Mouse (Mus musculus) kidney, postnatal 0 days (tissue): ENCODE results near the gene Dock1. TPM values are rescaled to one million over a fixed set of nuclear protein-coding genes. Genes with fewer than 3 reads are reported as not detected.

ENCODE experiments used
- ATAC-seq: fragments of 200-750 bp; cut with Nextera tagmentation; replicated peaks from 2 replicates; pipeline ENCODE4 v1.8.0; 2017; ENCODE audit warnings: low read depth, moderate number of reproducible peaks, moderate TSS enrichment, moderate library complexity; ENCODE audit not compliant: low FRiP score
- DNase-seq: peaks from one replicate; pipeline ENCODE4 v3.0.0-alpha.2; 2016; ENCODE audit warnings: low spot score
- H3K27ac ChIP-seq: fragments of 300-500 bp; sonication (generic); 2 replicates; pipeline ENCODE4 v1.5.1; 2014; ENCODE audit warnings: mild to moderate bottlenecking
- H3K27me3 ChIP-seq: fragments of 300-500 bp; sonication (generic); 2 replicates; pipeline ENCODE4 v1.6.1; 2014; ENCODE audit warnings: low read length, mixed read lengths; ENCODE audit not compliant: insufficient read depth
- H3K36me3 ChIP-seq: fragments of 300-500 bp; sonication (generic); 2 replicates; pipeline ENCODE4 v1.6.1; 2014; ENCODE audit warnings: low read length, mixed read lengths; ENCODE audit not compliant: insufficient read depth
- H3K4me1 ChIP-seq: fragments of 300-500 bp; sonication (generic); replicated peaks from 2 replicates; pipeline ENCODE4 v1.6.1; 2014; ENCODE audit warnings: antibody characterized with exemption, low read length, mixed read lengths; ENCODE audit not compliant: insufficient read depth
- H3K4me2 ChIP-seq: fragments of 300-500 bp; sonication (generic); 2 replicates; pipeline ENCODE4 v1.6.1; 2014; ENCODE audit warnings: mild to moderate bottlenecking, low read length, moderate library complexity, mixed read lengths
- H3K4me3 ChIP-seq: fragments of 300-500 bp; sonication (generic); replicated peaks from 2 replicates; pipeline ENCODE4 v1.5.1; 2014; ENCODE audit warnings: low read depth, low read length
- H3K9ac ChIP-seq: fragments of 300-500 bp; sonication (generic); 2 replicates; pipeline ENCODE4 v1.6.1; 2014; ENCODE audit warnings: low read depth, low read length
- H3K9me3 ChIP-seq: fragments of 300-500 bp; sonication (generic); replicated peaks from 2 replicates; pipeline ENCODE4 v1.6.1; 2016; ENCODE audit warnings: low read length, inconsistent platforms, mixed read lengths
- CTCF ChIP-seq: IDR thresholded peaks from 2 replicates; pipeline ENCODE4 v1.5.1; 2016; ENCODE audit warnings: antibody characterized with exemption, low read depth, mild to moderate bottlenecking, moderate library complexity
- WGBS: fragments of 180-500 bp; shearing (Covaris S2); extraction: QIAGEN DNeasy Blood & Tissue Kit; methylation state at CpG from one replicate; pipeline ENCODE4 v1.1.7; 2014; 5-methylcytosine and 5-hydroxymethylcytosine counted together
- polyA plus RNA-seq: library from polyadenylated mRNA; unstranded; fragments of >200 nt; fragmentation: Nextera tagmentation; extraction: Ambion mirVana; gene quantifications from 2 replicates; pipeline ENCODE4 v1.2.1, GENCODE M21; 2015

Gene Dock1
- polyA plus RNA-seq, 1 experiment from 2014 or later, result 23.9 TPM

GRCm38 (mm10) chr7:134677852-134678251, 7.4 kb downstream of the Dock1 start:
- H3K4me3 ChIP-seq, result no peak overlapping the region
- no peaks in the 10 kb centered on the region for H3K9me3 ChIP-seq
- H3K4me1 ChIP-seq, result peaks cover 53% of the 10 kb centered on the region
- no peaks in the 10 kb centered on the region for H3K27me3 ChIP-seq
- DNase-seq (peak; percentile 42), ATAC-seq (no peak)
- H3K9ac ChIP-seq, result no peak overlapping the region
- H3K27ac ChIP-seq, result no peak overlapping the region
- no peak for TF ChIP-seq CTCF
- 26% methylated on average over 4 of the region's 4 CpGs for WGBS
- no peaks in the 10 kb centered on the region for H3K36me3 ChIP-seq
- H3K4me2 ChIP-seq, result no peak overlapping the region

DNA sequence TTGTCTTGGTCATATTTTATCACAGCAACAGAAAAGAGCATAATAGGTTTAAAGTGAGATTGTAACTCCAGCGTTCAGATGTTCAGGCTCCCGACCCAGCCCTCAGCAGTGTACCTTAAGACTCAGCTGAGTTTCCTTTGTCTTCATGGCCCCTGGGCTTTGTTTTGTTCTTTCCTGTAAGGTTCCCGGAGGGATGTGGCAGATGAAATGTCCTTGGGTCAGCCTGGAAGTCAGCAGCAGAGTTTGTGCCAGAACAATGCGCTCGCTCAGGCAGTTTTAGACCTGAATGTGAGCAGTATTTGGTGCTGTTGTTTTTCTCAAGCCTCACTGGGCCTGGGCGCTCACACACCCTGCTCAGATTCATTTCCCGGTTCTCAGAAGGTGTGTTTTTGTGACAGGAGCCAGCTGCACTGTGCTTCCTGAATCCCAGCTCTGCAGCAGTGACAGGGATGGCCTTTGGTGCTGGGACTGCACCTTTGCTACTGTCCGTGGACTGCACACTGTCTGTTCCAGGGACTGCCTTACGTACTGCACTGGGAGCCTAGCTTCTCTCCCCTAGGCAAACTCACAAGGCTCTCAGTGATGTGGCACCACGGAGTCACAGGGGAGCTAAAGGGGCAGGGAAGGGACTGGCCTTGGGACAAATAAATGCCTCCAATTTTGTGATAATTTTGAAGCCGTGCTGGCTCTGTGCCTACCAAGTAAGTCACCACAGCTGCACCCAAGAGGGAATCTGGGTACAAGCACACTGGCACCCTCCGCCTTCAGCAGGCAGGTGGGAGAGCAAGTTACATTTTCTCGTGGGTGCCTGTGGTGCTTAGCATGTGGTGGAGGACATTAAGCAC, 9.1 kb downstream of the Dock1 start:
- H3K36me3 ChIP-seq, result no peaks in the 10 kb centered on the region
- H3K9me3 ChIP-seq, result no peaks in the 10 kb centered on the region
- 0 out of 2 replicates have a peak overlapping the region, but pooled peaks have one; percentile 13 for H3K9ac ChIP-seq
- peak overlapping the region; percentile 70 for H3K27ac ChIP-seq
- no peak overlapping the region for H3K4me2 ChIP-seq
- 36% methylated on average over 13 of the region's 13 CpGs for WGBS
- DNase-seq, result peak; percentile 64
- no peak overlapping the region for H3K4me3 ChIP-seq
- TF ChIP-seq CTCF, result no peak
- no peak for ATAC-seq
- no peaks in the 10 kb centered on the region for H3K27me3 ChIP-seq
- peaks cover 40% of the 10 kb centered on the region for H3K4me1 ChIP-seq

DNA sequence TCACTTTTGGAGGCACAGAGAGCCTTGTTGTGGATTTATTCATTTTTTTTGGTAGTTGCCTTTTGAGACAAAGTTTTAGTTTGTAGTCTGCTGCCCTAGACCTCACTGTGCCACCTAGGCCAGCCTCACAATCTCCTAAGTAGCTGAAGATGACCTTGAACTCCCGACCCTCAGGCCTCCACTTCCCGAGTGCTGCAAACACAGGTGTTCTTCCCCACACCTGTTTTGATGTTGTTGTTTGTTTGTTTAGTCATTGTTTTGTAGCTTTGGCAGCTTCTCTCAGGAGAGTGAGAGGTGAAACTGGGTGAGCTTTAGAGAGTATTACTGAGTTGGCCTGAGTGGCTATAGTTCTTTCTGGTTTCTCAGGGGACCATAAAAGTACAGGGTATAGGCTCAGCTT, 9.7 kb downstream of the Dock1 start:
- no peaks in the 10 kb centered on the region for H3K36me3 ChIP-seq
- DNase-seq (no peak), ATAC-seq (no peak)
- H3K4me3 ChIP-seq, result no peak overlapping the region
- H3K4me1 ChIP-seq, result peaks cover 40% of the 10 kb centered on the region
- H3K27ac ChIP-seq, result peak overlapping the region; percentile 70
- TF ChIP-seq CTCF, result no peak
- H3K4me2 ChIP-seq, result no peak overlapping the region
- H3K9me3 ChIP-seq, result no peaks in the 10 kb centered on the region
- 73% methylated on average over 2 of the region's 2 CpGs for WGBS
- 0 out of 2 replicates have a peak overlapping the region, but pooled peaks have one; percentile 13 for H3K9ac ChIP-seq
- no peaks in the 10 kb centered on the region for H3K27me3 ChIP-seq

DNA sequence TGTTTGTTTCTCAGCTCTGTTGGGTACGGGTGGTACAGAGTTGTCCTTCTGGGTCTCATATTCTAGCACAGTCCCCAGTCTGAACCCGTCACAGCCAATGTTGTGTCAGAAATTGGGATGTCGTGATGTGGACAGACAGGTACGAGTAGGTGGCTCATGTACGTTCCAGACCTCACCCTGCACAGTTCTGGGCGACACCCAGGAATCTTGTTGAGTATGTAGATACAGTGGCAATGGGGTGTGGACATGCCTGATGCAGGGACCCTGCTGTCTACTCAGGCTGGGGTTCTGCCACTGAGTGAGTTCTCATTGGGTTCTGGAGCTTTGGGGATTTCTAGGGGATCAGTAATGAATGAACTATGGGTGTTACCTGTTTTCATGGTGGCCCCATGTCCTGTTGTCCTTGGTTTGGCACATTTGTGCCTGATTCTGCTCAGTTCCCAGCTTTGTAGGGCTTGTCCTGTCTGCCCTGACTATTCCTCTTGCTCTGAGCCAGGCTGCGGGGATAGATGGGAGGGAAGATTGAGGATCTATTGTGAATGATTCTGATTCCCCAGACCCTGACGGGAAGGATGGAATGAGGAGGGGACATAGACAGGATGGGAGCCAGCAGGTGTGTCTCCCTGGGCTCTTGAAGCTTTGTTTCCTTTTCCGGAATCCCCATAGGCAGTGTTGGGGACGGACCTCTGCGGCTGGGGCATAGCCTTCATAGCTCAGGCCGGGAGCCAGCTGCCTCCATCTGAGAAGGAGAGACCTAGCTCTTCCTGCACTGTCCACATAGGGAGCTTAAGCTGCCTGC, 11.5 kb downstream of the Dock1 start:
- TF ChIP-seq CTCF, result no peak
- Histone ChIP-seq H3K4me3 (no peak overlapping the region), H3K4me2 (no peak overlapping the region), H3K9me3 (no peaks in the 10 kb centered on the region), H3K4me1 (peaks cover 36% of the 10 kb centered on the region), H3K9ac (no peak overlapping the region), H3K27ac (no peak overlapping the region), H3K36me3 (no peaks in the 10 kb centered on the region), H3K27me3 (no peaks in the 10 kb centered on the region)
- ATAC-seq (no peak), DNase-seq (no peak)
- WGBS, result 85% methylated on average over 12 of the region's 12 CpGs

GRCm38 (mm10) chr7:134688332-134688731, 17.9 kb downstream of the Dock1 start:
- WGBS, result 53% methylated on average over 6 of the region's 6 CpGs
- Histone ChIP-seq H3K4me2 (no peak overlapping the region), H3K36me3 (no peaks in the 10 kb centered on the region), H3K4me3 (no peak overlapping the region), H3K27ac (no peak overlapping the region), H3K27me3 (no peaks in the 10 kb centered on the region), H3K4me1 (no peaks in the 10 kb centered on the region), H3K9ac (no peak overlapping the region), H3K9me3 (no peaks in the 10 kb centered on the region)
- DNase-seq, result no peak
- TF ChIP-seq CTCF, result no peak
- no peak for ATAC-seq

DNA sequence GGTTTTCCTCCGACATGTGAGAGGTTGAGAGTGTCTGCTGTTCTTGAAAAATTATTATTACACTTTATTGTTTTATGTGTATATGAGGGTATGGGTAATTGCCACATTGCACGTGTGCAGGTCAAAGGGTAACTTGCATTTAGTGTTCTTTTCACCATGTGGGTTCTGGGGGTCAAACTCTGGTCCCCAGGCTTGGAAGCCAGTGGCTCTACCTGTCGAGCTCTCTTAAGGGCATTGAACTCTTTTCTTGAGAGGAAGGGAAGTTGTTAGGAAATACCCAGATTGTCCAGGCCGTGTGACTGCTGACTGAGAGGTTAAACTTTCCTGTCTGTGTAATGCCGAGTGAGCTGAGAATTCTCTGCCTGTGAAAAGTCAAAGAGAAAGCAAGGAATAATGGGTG, 19.7 kb downstream of the Dock1 start:
- no peak for ATAC-seq
- TF ChIP-seq CTCF, result no peak

More for the DNA sequence above, 19.7 kb downstream of the Dock1 start:
- H3K9ac ChIP-seq, result no peak overlapping the region
- no peaks in the 10 kb centered on the region for H3K4me1 ChIP-seq
- H3K27ac ChIP-seq, result no peak overlapping the region
- H3K4me2 ChIP-seq, result no peak overlapping the region
- 67% methylated on average over 5 of the region's 5 CpGs for WGBS
- H3K36me3 ChIP-seq, result no peaks in the 10 kb centered on the region
- DNase-seq, result no peak
- no peaks in the 10 kb centered on the region for H3K27me3 ChIP-seq
- no peak overlapping the region for H3K4me3 ChIP-seq
- no peaks in the 10 kb centered on the region for H3K9me3 ChIP-seq
